Mouse (Mus musculus): Measurements from ENCODE around the gene Eif4h.

- TF ChIP-seq POLR2A (IDR thresholded peaks at IDR 0.05; ENCODE audit: low read depth, low read length) (no peak), CTCF (IDR thresholded peaks at IDR 0.05; ENCODE audit: extremely low read depth, insufficient read depth, insufficient read length, insufficient replicate concordance) (peak; percentile 19; the same call in 1 of the 2 replicates)
Measured at GRCm38 (mm10) chr5:134668495-134668894, 29.2 kb upstream of the Eif4h start.
